Mouse (Mus musculus) midbrain, embryonic 16.5 days (tissue): ENCODE results near the gene Cux2. TPM values are rescaled to one million over a fixed set of nuclear protein-coding genes. Genes with fewer than 3 reads are reported as not detected.

Experiments
- ATAC-seq: fragments of 200-750 bp; cut with Nextera tagmentation; 2 replicates; pipeline ENCODE4 v1.8.0; 2017; ENCODE audit warnings: moderate TSS enrichment
- H3K27ac ChIP-seq: fragments of 300-500 bp; sonication (generic); 2 replicates; pipeline ENCODE4 v1.5.1; 2014; ENCODE audit warnings: mild to moderate bottlenecking, low read length, mixed read lengths
- H3K27me3 ChIP-seq: fragments of 300-500 bp; sonication (generic); 2 replicates; pipeline ENCODE4 v1.6.1; 2014; ENCODE audit warnings: low read depth, low read length, mixed read lengths; ENCODE audit not compliant: control insufficient read depth, insufficient read depth
- H3K36me3 ChIP-seq: fragments of 300-500 bp; sonication (generic); 2 replicates; pipeline ENCODE4 v1.6.1; 2014; ENCODE audit warnings: mild to moderate bottlenecking, low read length, moderate library complexity, mixed read lengths; ENCODE audit not compliant: control insufficient read depth, insufficient read depth
- H3K4me1 ChIP-seq: fragments of 300-500 bp; sonication (generic); 2 replicates; pipeline ENCODE4 v1.6.1; 2014; ENCODE audit warnings: mild to moderate bottlenecking, low read length, mixed read lengths; ENCODE audit not compliant: control insufficient read depth, insufficient read depth
- H3K4me2 ChIP-seq: fragments of 300-500 bp; sonication (generic); 2 replicates; pipeline ENCODE4 v1.6.1; 2014; ENCODE audit warnings: mild to moderate bottlenecking, low read length, mixed read lengths
- H3K4me3 ChIP-seq: fragments of 300-500 bp; sonication (generic); 2 replicates; pipeline ENCODE4 v1.5.1; 2014; ENCODE audit warnings: low read depth, mild to moderate bottlenecking, low read length, moderate library complexity, mixed read lengths
- H3K9ac ChIP-seq: fragments of 300-500 bp; sonication (generic); 2 replicates; pipeline ENCODE4 v1.6.1; 2014; ENCODE audit warnings: low read depth, low read length, mixed read lengths
- H3K9me3 ChIP-seq: fragments of 300-500 bp; sonication (generic); replicated peaks from 2 replicates; pipeline ENCODE4 v1.6.1; 2014; ENCODE audit warnings: mild to moderate bottlenecking, low read length, mixed read lengths; ENCODE audit not compliant: control insufficient read depth, poor library complexity, severe bottlenecking
- WGBS: fragments of 180-500 bp; shearing (Covaris S2); extraction: QIAGEN DNeasy Blood & Tissue Kit; methylation state at CpG from one replicate; pipeline ENCODE4 v1.1.7; 2014; 5-methylcytosine and 5-hydroxymethylcytosine counted together
- polyA plus RNA-seq: library from polyadenylated mRNA; unstranded; fragments of >200 nt; fragmentation: Nextera tagmentation; extraction: Ambion mirVana; gene quantifications from 2 replicates; pipeline ENCODE4 v1.2.1, GENCODE M21; 2015

The Cux2 gene
- polyA plus RNA-seq, 1 experiment from 2014 or later: 20.2 TPM

DNA sequence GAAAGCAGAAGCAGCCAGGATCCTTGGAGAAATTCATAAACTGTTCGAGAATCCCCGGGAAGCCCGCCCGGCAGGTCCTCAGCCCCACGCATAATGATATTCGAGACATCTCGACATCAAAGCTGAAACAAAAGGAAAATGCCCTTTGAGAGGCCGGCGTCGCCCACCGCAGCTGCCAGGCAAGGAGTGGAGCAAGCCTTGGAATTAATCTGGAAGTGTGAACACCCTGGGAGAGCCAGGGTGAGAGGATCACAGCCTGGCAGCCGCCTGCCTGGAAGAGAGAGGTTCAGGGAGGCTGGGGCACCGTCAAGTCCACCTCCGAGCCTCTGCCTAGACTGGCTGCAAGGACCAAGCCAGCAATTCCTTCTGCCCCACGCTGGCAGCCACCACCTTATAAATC lies 3.7 kb upstream of the Cux2 start:
- Histone ChIP-seq H3K4me2 (peak overlapping the region; percentile 27), H3K9me3 (no peaks in the 10 kb centered on the region), H3K27me3 (no peaks in the 10 kb centered on the region), H3K27ac (peak overlapping the region; percentile 66), H3K4me1 (peaks cover 23% of the 10 kb centered on the region), H3K9ac (peak overlapping the region; percentile 31; the same call in 1 of the 2 replicates), H3K36me3 (no peaks in the 10 kb centered on the region), H3K4me3 (no peak overlapping the region)
- 5% methylated on average over 15 of the region's 15 CpGs for WGBS
- ATAC-seq: no peak

DNA sequence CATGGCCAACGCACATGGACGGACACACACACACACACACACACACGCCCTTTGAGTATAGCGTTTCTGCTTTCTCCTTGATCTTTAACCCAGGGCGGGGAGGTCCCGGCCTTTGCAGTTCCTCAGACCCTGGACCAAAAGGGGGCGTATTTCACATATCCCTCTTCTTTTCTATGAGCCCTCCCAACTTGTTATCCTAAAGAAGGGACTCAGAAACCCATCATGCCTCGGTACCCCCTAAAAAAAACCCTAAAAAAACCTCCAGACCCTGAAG lies 867 bp upstream of the Cux2 start:
- no peaks in the 10 kb centered on the region for H3K9me3 ChIP-seq
- peaks cover 45% of the 10 kb centered on the region for H3K4me1 ChIP-seq
- peak overlapping the region; percentile 76 for H3K4me2 ChIP-seq
- no peak overlapping the region for H3K27ac ChIP-seq
- no peak overlapping the region for H3K9ac ChIP-seq
- ATAC-seq: no peak
- H3K27me3 ChIP-seq: no peaks in the 10 kb centered on the region
- peak overlapping the region; percentile 82; the same call in 1 of the 2 replicates for H3K4me3 ChIP-seq
- H3K36me3 ChIP-seq: no peaks in the 10 kb centered on the region
- WGBS: 11% methylated on average over 8 of the region's 8 CpGs

DNA sequence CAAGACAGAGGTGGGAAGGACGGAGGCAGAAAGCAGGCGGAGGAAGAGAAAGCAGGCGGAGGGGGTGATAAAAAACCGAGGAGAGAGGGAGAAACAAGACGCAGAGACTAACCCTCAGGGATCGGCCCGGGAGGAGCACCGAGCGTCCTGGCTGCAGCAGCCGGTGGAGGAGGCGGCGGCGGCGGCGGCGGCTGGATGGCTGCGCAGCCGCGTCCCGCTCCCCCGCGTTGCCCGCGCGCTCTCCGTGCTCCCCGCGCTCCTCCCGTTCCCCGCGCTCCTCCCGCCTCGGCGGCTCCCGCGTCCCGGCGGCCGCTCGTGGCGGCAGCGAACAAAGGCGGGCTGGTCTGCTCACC lies 262 bp downstream of the Cux2 start:
- H3K9ac ChIP-seq: peak overlapping the region; percentile 91
- peak overlapping the region; percentile 76 for H3K4me2 ChIP-seq
- H3K27me3 ChIP-seq: no peaks in the 10 kb centered on the region
- no peaks in the 10 kb centered on the region for H3K9me3 ChIP-seq
- H3K27ac ChIP-seq: peak overlapping the region; percentile 95
- peak; percentile 43 for ATAC-seq
- peak overlapping the region; percentile 82 for H3K4me3 ChIP-seq
- no peaks in the 10 kb centered on the region for H3K36me3 ChIP-seq
- peaks cover 45% of the 10 kb centered on the region for H3K4me1 ChIP-seq
- 5% methylated on average over 4 of the region's 43 CpGs for WGBS

DNA sequence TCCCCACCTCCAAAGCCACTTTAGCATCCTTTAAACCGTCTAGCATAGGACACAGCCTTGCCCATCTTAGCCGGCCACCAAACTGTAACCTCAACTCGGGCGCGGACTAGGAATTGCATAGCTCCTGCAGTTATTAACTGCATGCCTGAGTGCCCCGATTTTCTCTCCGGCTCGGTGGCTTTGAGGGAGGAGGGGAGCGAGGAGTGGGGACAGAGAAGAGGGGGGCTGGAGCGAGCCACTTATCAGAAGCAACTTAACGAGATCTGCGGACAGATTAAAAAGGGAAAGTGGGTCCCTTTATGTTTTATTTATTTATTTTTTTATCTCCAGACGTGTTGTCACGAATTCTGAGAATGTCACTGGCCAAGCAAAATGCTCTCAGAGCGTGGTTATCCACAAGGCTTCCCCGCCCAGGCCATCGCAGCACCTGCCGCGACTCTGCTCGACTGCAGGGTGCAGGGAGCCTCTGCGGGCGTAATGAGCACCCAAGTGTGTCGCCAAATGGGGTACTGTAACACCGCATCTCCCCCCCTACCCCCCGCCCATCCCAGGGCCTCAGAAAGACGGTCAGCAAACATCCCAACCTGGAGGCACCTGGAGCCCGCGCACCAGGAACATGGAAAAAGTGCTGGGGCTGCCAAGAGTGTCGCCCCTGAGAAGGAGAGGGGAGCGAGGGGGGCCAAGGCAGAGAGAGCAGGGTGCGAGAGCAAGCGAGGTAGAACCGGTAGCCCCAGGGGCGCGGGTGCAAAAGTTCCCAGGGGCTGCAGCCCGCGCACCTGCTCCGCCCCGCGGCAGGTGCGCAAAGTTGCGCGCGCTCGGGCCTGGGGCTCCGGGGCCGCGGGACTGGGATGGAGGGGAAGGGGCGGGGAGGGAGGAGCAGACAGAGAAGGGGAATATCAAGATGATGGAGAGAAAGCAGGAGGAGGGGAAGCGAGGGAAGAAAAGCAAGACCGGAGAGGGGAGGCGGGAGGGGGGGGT lies 927 bp downstream of the Cux2 start:
- Histone ChIP-seq H3K27me3 (no peaks in the 10 kb centered on the region), H3K36me3 (no peaks in the 10 kb centered on the region), H3K27ac (peak overlapping the region; percentile 95), H3K4me2 (peak overlapping the region; percentile 76), H3K4me1 (peaks cover 39% of the 10 kb centered on the region), H3K9me3 (no peaks in the 10 kb centered on the region), H3K4me3 (peak overlapping the region; percentile 82), H3K9ac (peak overlapping the region; percentile 91)
- under 1% methylated on average over 50 of the region's 52 CpGs for WGBS
- ATAC-seq: peak; percentile 12; the same call in 1 of the 2 replicates

DNA sequence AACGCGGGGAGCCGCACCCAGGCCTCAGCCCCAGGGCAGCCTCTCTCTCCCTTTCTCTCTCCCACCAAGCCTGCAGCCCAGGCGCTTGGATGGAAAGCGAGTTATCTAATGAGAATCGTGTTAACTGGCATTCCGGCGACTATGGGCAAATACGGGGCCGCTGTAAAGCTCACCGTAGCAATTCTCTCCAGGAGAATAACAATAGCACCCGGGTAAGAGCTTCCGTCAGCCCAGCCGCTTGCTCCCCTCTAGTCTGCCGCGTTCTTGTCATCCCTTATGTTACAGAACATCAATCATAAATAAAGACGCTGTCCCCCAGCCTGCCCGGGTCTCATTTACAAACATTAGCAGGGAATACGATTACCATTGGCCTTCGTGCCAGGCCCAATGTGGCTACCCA lies 1.6 kb downstream of the Cux2 start:
- Histone ChIP-seq H3K4me1 (peaks cover 33% of the 10 kb centered on the region), H3K27me3 (no peaks in the 10 kb centered on the region), H3K9me3 (no peaks in the 10 kb centered on the region), H3K36me3 (no peaks in the 10 kb centered on the region), H3K4me3 (peak overlapping the region; percentile 82), H3K4me2 (peak overlapping the region; percentile 76), H3K9ac (peak overlapping the region; percentile 91), H3K27ac (peak overlapping the region; percentile 95)
- ATAC-seq: no peak
- under 1% methylated on average over 20 of the region's 20 CpGs for WGBS

DNA sequence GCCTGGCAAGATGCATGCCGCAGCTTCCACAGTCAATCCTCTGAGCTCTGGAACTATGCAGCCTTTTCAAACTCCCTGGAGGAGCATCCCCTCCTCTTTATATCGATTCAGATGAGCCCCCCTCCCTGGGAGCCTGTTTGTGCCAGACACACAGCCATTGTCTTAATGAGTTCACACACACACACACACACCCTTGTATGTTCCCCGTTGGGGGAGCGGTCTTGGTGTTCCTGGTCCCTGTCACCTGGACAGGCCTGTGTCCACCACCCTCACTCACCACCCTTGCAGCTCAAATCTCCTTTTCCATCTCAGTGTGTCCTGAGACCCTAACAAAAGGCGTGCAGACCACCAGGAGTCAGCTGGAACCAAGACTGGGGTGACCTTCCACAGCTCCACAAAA lies 2.1 kb downstream of the Cux2 start:
- peak overlapping the region; percentile 76 for H3K4me2 ChIP-seq
- WGBS: 14% methylated on average over 5 of the region's 5 CpGs
- no peaks in the 10 kb centered on the region for H3K9me3 ChIP-seq
- H3K9ac ChIP-seq: peak overlapping the region; percentile 91
- H3K27me3 ChIP-seq: no peaks in the 10 kb centered on the region
- no peaks in the 10 kb centered on the region for H3K36me3 ChIP-seq
- no peak for ATAC-seq
- peak overlapping the region; percentile 95 for H3K27ac ChIP-seq
- peak overlapping the region; percentile 82 for H3K4me3 ChIP-seq
- H3K4me1 ChIP-seq: peaks cover 34% of the 10 kb centered on the region

DNA sequence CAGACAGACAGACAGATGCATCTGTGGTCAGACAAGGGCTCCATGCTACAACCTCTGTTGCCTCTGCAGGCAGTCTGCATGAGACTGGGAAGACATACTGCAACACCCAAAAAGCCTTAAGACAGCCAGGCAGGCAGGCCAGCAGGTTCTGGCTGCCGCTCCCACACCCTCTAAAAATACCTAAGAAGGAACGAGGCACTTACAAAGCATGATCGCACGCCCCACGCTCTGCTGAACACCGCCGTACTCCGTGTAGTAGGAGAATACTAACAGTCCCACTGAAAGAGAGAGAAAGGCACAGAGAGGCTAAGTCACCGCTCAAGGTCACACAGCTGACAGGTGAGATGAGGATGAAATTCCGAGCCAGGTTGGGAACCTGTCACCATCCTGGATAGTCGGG lies 6.3 kb downstream of the Cux2 start:
- Histone ChIP-seq H3K27ac (no peak overlapping the region), H3K9ac (no peak overlapping the region), H3K27me3 (no peaks in the 10 kb centered on the region), H3K9me3 (no peaks in the 10 kb centered on the region), H3K4me1 (peaks cover 26% of the 10 kb centered on the region), H3K4me2 (no peak overlapping the region), H3K4me3 (no peak overlapping the region), H3K36me3 (no peaks in the 10 kb centered on the region)
- ATAC-seq: no peak
- 88% methylated on average over 11 of the region's 11 CpGs for WGBS

DNA sequence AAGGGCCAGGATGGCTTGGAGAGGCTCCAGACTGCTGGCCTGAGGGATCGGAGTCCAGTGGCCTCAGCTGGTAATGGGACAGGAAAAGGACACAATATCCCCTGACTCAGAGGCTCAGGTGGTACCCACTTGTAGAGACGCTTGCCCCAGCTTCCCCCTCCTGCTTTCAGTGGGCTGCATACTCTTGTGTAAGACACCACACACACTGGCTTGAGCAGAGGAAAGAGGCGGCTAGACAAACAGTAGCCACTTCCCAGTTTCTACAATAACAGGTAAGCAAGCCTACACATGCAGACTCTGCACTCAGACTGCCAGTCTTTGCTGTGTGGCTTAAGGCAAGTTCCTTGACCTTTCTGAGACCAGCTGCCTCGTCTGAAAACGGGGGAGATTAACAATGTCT lies 14.6 kb downstream of the Cux2 start:
- Histone ChIP-seq H3K4me1 (peaks cover 10% of the 10 kb centered on the region), H3K27me3 (no peaks in the 10 kb centered on the region), H3K36me3 (peaks cover 18% of the 10 kb centered on the region), H3K4me3 (no peak overlapping the region), H3K4me2 (no peak overlapping the region), H3K27ac (no peak overlapping the region), H3K9me3 (peaks cover 11% of the 10 kb centered on the region), H3K9ac (no peak overlapping the region)
- 83% methylated on average over 5 of the region's 5 CpGs for WGBS
- ATAC-seq: no peak

DNA sequence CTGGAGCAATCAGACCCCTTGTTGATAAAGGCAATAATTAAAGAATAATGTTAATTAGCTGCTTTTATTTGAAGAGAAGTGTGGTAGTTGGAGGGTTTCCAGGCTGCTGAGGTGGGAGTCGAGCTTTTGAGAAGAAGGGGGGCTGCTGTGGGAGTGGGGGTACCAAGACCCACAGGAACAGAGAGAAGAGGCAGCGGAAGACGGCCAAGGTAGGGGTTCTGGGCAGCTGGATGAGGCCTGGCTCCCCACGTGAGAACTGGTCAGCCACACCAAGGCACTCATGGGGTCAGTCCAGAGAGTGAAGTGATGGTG lies 16.8 kb downstream of the Cux2 start:
- H3K4me1 ChIP-seq: peaks cover 10% of the 10 kb centered on the region
- no peak overlapping the region for H3K9ac ChIP-seq
- no peak overlapping the region for H3K4me2 ChIP-seq
- H3K36me3 ChIP-seq: peaks cover 18% of the 10 kb centered on the region
- 21% methylated on average over 4 of the region's 4 CpGs for WGBS
- H3K4me3 ChIP-seq: no peak overlapping the region
- H3K27ac ChIP-seq: peak overlapping the region; percentile 55; the same call in 1 of the 2 replicates
- no peaks in the 10 kb centered on the region for H3K27me3 ChIP-seq
- peaks cover 11% of the 10 kb centered on the region for H3K9me3 ChIP-seq
- ATAC-seq: no peak
